Mouse (Mus musculus): ENCODE measurements around the gene Kpna4. TPM values are rescaled to one million over a fixed set of nuclear protein-coding genes. Genes with fewer than 3 reads are reported as not detected.

Kpna4 gene
- total and polyA plus RNA-seq, 3 experiments: 19.4 to 50.5 (median 38.5) TPM

GRCm38 (mm10) chr3:69047684-69048083 lies 79.2 kb downstream of the Kpna4 start:
- H3K4me3 ChIP-seq (ENCODE audit: control insufficient read depth in 1 of 2, insufficient read depth in 1 of 2, low read depth in 2 of 2, low read length in 2 of 2): no peak overlapping the region
- H3K9ac ChIP-seq (ENCODE audit: control insufficient read depth, low read depth, low read length, poor library complexity, severe bottlenecking): no peak overlapping the region
- TF ChIP-seq JUND (IDR thresholded peaks at IDR 0.05; ENCODE audit: low read depth, low read length) (no peak), ZMIZ1 (IDR thresholded peaks at IDR 0.05; ENCODE audit: low read depth, low read length) (no peak), ETS1 (IDR thresholded peaks at IDR 0.05; ENCODE audit: low read depth, low read length) (no peak), CTCF (IDR thresholded peaks at IDR 0.05 in 2 of 3, conservative IDR thresholded peaks at IDR 0.05 in 1 of 3; ENCODE audit: control insufficient read depth in 1 of 3, insufficient read depth in 1 of 3, low read depth in 2 of 3, low read length in 3 of 3, poor library complexity in 1 of 3, severe bottlenecking in 1 of 3) (no peak)
- H3K27ac ChIP-seq (ENCODE audit: control insufficient read depth, low read depth, low read length): no peak overlapping the region
- H3K9me3 ChIP-seq (replicated peaks; ENCODE audit: insufficient read depth, low read length): no peaks in the 10 kb centered on the region
- DNase-seq (ENCODE audit: low read depth, low spot score): no peak
- H3K4me1 ChIP-seq (ENCODE audit: control insufficient read depth in 1 of 2, insufficient read depth in 2 of 2, low read length in 2 of 2): peaks cover 23 to 25% of the 10 kb centered on the region in 2 experiments
- no peaks in the 10 kb centered on the region for H3K27me3 ChIP-seq (ENCODE audit: control insufficient read depth in 1 of 2, insufficient read depth in 2 of 2, low read length in 2 of 2)
- H3K36me3 ChIP-seq (ENCODE audit: control insufficient read depth in 1 of 2, insufficient read depth in 2 of 2, low read length in 2 of 2): peaks cover 2 to 29% of the 10 kb centered on the region in 2 experiments; a peak in 3 of 4 replicates
- H3K79me2 ChIP-seq (ENCODE audit: control insufficient read depth, insufficient read depth, low read length, poor library complexity): peaks cover 20% of the 10 kb centered on the region

GRCm38 (mm10) chr3:69046509-69046908 lies 80.4 kb downstream of the Kpna4 start:
- Histone ChIP-seq H3K4me1 (ENCODE audit: control insufficient read depth in 1 of 2, insufficient read depth in 2 of 2, low read length in 2 of 2) (peaks cover 17 to 21% of the 10 kb centered on the region in 2 experiments), H3K9ac (ENCODE audit: control insufficient read depth, low read depth, low read length, poor library complexity, severe bottlenecking) (no peak overlapping the region; the same call in 1 of the 2 replicates), H3K4me3 (ENCODE audit: control insufficient read depth in 1 of 2, insufficient read depth in 1 of 2, low read depth in 2 of 2, low read length in 2 of 2) (no peak overlapping the region; a peak in 1 of 4 replicates), H3K27me3 (ENCODE audit: control insufficient read depth in 1 of 2, insufficient read depth in 2 of 2, low read length in 2 of 2) (no peaks in the 10 kb centered on the region), H3K36me3 (ENCODE audit: control insufficient read depth in 1 of 2, insufficient read depth in 2 of 2, low read length in 2 of 2) (peaks cover 11 to 27% of the 10 kb centered on the region in 2 experiments), H3K79me2 (ENCODE audit: control insufficient read depth, insufficient read depth, low read length, poor library complexity) (peaks cover 24% of the 10 kb centered on the region), H3K27ac (ENCODE audit: control insufficient read depth, low read depth, low read length) (no peak overlapping the region), H3K9me3 (replicated peaks; ENCODE audit: insufficient read depth, low read length) (no peaks in the 10 kb centered on the region)
- TF ChIP-seq EP300 (IDR thresholded peaks at IDR 0.05; ENCODE audit: low read depth in 1 of 2, low read length in 2 of 2) (peak in 1 of 2 experiments; percentile 32; a peak in 2 of 4 replicates), TAL1 (IDR thresholded peaks at IDR 0.05; ENCODE audit: low read length) (peak; percentile 38), ZKSCAN1 (IDR thresholded peaks at IDR 0.05; ENCODE audit: low read depth, low read length) (no peak), RCOR1 (IDR thresholded peaks at IDR 0.05; ENCODE audit: low read depth, low read length) (peak; percentile 78), TCF12 (IDR thresholded peaks at IDR 0.05; ENCODE audit: low read depth, low read length) (0 out of 2 replicates have a peak, but pooled peaks have one; percentile 41), GATA1 (IDR thresholded peaks at IDR 0.05; ENCODE audit: low read depth, low read length) (peak; percentile 25; the same call in 1 of the 2 replicates), ZC3H11A (IDR thresholded peaks at IDR 0.05; ENCODE audit: low read depth, low read length) (no peak), JUND (IDR thresholded peaks at IDR 0.05; ENCODE audit: low read depth, low read length) (no peak), ETS1 (IDR thresholded peaks at IDR 0.05; ENCODE audit: low read depth, low read length) (peak; percentile 57; the same call in 1 of the 2 replicates), ELF1 (IDR thresholded peaks at IDR 0.05; ENCODE audit: low read depth, low read length) (no peak)
- DNase-seq (ENCODE audit: low read depth, low spot score): peak; percentile 60

GRCm38 (mm10) chr3:69045750-69046149 lies 81.2 kb downstream of the Kpna4 start:
- Histone ChIP-seq H3K36me3 (ENCODE audit: control insufficient read depth in 1 of 2, insufficient read depth in 2 of 2, low read length in 2 of 2) (peaks cover 18 to 28% of the 10 kb centered on the region in 2 experiments), H3K27ac (ENCODE audit: control insufficient read depth, low read depth, low read length) (peak overlapping the region; percentile 82), H3K79me2 (ENCODE audit: control insufficient read depth, insufficient read depth, low read length, poor library complexity) (peaks cover 28% of the 10 kb centered on the region), H3K4me3 (ENCODE audit: control insufficient read depth in 1 of 2, insufficient read depth in 1 of 2, low read depth in 2 of 2, low read length in 2 of 2) (peak overlapping the region; percentile 88 to 97), H3K27me3 (ENCODE audit: control insufficient read depth in 1 of 2, insufficient read depth in 2 of 2, low read length in 2 of 2) (no peaks in the 10 kb centered on the region), H3K4me1 (ENCODE audit: control insufficient read depth in 1 of 2, insufficient read depth in 2 of 2, low read length in 2 of 2) (peaks cover 13 to 16% of the 10 kb centered on the region in 2 experiments), H3K9ac (ENCODE audit: control insufficient read depth, low read depth, low read length, poor library complexity, severe bottlenecking) (peak overlapping the region; percentile 97), H3K9me3 (replicated peaks; ENCODE audit: insufficient read depth, low read length) (no peaks in the 10 kb centered on the region)
- peak; percentile 61 for DNase-seq (ENCODE audit: low read depth, low spot score)
- TF ChIP-seq ELF1 (IDR thresholded peaks at IDR 0.05; ENCODE audit: low read depth, low read length): no peak
- TF ChIP-seq MXI1 (IDR thresholded peaks at IDR 0.05; ENCODE audit: low read depth, low read length): no peak
- no peak for TF ChIP-seq USF2 (IDR thresholded peaks at IDR 0.05; ENCODE audit: borderline replicate concordance in 1 of 2, insufficient read depth in 1 of 2, low read depth in 1 of 2, low read length in 2 of 2)
- TF ChIP-seq EP300 (IDR thresholded peaks at IDR 0.05; ENCODE audit: low read depth in 1 of 2, low read length in 2 of 2): peak in 1 of 2 experiments; percentile 28; a peak in 1 of 4 replicates
- TF ChIP-seq MAFK (IDR thresholded peaks at IDR 0.05; ENCODE audit: borderline replicate concordance, low read depth, low read length): no peak
- no peak for TF ChIP-seq ZC3H11A (IDR thresholded peaks at IDR 0.05; ENCODE audit: low read depth, low read length)
- no peak for TF ChIP-seq POLR2A (IDR thresholded peaks at IDR 0.05; ENCODE audit: control insufficient read depth in 1 of 2, insufficient read depth in 1 of 2, low read depth in 1 of 2, low read length in 2 of 2, poor library complexity in 1 of 2)
- no peak for TF ChIP-seq TCF12 (IDR thresholded peaks at IDR 0.05; ENCODE audit: low read depth, low read length)
- no peak for TF ChIP-seq SMC3 (IDR thresholded peaks at IDR 0.05; ENCODE audit: low read depth, low read length)
- no peak for TF ChIP-seq JUND (IDR thresholded peaks at IDR 0.05; ENCODE audit: low read depth, low read length)
- no peak for TF ChIP-seq ETS1 (IDR thresholded peaks at IDR 0.05; ENCODE audit: low read depth, low read length)
- TF ChIP-seq GATA1 (IDR thresholded peaks at IDR 0.05; ENCODE audit: low read depth, low read length): no peak
- no peak for TF ChIP-seq MYC (IDR thresholded peaks at IDR 0.05; ENCODE audit: low read depth, low read length)
- TF ChIP-seq ZKSCAN1 (IDR thresholded peaks at IDR 0.05; ENCODE audit: low read depth, low read length): 0 out of 2 replicates have a peak, but pooled peaks have one; percentile 24
- no peak for TF ChIP-seq POLR2AphosphoS2 (IDR thresholded peaks at IDR 0.05; ENCODE audit: low read length)
- TF ChIP-seq SIN3A (IDR thresholded peaks at IDR 0.05; ENCODE audit: low read length): 0 out of 2 replicates have a peak, but pooled peaks have one; percentile 10
- no peak for TF ChIP-seq CTCF (IDR thresholded peaks at IDR 0.05 in 2 of 3, conservative IDR thresholded peaks at IDR 0.05 in 1 of 3; ENCODE audit: control insufficient read depth in 1 of 3, insufficient read depth in 1 of 3, low read depth in 2 of 3, low read length in 3 of 3, poor library complexity in 1 of 3, severe bottlenecking in 1 of 3)
- TF ChIP-seq HCFC1 (IDR thresholded peaks at IDR 0.05; ENCODE audit: low read depth, low read length): no peak
- no peak for TF ChIP-seq POLR2AphosphoS5 (IDR thresholded peaks at IDR 0.05; ENCODE audit: borderline replicate concordance, low read depth, low read length)
- no peak for TF ChIP-seq TAL1 (IDR thresholded peaks at IDR 0.05; ENCODE audit: low read length)

All from MEL (cell line).